In genomic region chr1:80340436-80341376, GRCm38 (mm10) we compare ENCODE assay signal across 8 mouse cellular contexts. TPM values are rescaled to one million over a fixed set of nuclear protein-coding genes. Genes with fewer than 3 reads are reported as not detected.
DNase-seq lines count a peak whose midpoint lies in the region; ATAC-seq lines count a peak whose summit lies in the region.

Gene Cul3 (minus strand): TSS chr1:80340480.

- ATAC-seq in forebrain, embryonic 14.5 days = peak; percentile 98
- peak; percentile 99 for ATAC-seq in neural tube, embryonic 15.5 days (ENCODE audit: low FRiP score)

- no peaks in the 10 kb centered on the region for H3K9me3 ChIP-seq in forebrain, embryonic 14.5 days (replicated peaks; ENCODE audit: control insufficient read depth, low read length)
- H3K9me3 ChIP-seq in neural tube, embryonic 15.5 days (replicated peaks) = no peaks in the 10 kb centered on the region

- no peaks in the 10 kb centered on the region for H3K27me3 ChIP-seq in forebrain, embryonic 14.5 days (replicated peaks; ENCODE audit: control insufficient read depth, insufficient read depth, low read length)
- H3K27me3 ChIP-seq in neural tube, embryonic 15.5 days (replicated peaks) = no peaks in the 10 kb centered on the region

- peak within 1 kb of the TSS; percentile 99 for H3K27ac ChIP-seq in forebrain, embryonic 14.5 days (ENCODE audit: low read depth, low read length)
- H3K27ac ChIP-seq in neural tube, embryonic 15.5 days (replicated peaks) = peak within 1 kb of the TSS; percentile 97

- H3K9ac ChIP-seq in forebrain, embryonic 14.5 days (ENCODE audit: low read length) = peak within 1 kb of the TSS; percentile 95
- peak within 1 kb of the TSS; percentile 87 for H3K9ac ChIP-seq in neural tube, embryonic 15.5 days (replicated peaks)

- peaks cover 17% of the 10 kb centered on the region for H3K4me1 ChIP-seq in forebrain, embryonic 14.5 days (ENCODE audit: control insufficient read depth, insufficient read depth, low read length)
- peaks cover 28% of the 10 kb centered on the region for H3K4me1 ChIP-seq in neural tube, embryonic 15.5 days

- peak within 1 kb of the TSS; percentile 88 for H3K4me2 ChIP-seq in forebrain, embryonic 14.5 days (ENCODE audit: low read length)
- H3K4me2 ChIP-seq in neural tube, embryonic 15.5 days = peak within 1 kb of the TSS; percentile 80

- H3K36me3 ChIP-seq in forebrain, embryonic 14.5 days (ENCODE audit: control insufficient read depth, insufficient read depth, low read length) = no peaks in the 10 kb centered on the region
- no peaks in the 10 kb centered on the region for H3K36me3 ChIP-seq in neural tube, embryonic 15.5 days

- intact Hi-C loops in heart, postnatal 14 days (cut with DNase I) = loop anchor here (5.0 kb wide), 2 partner anchors 158 to 172 kb away; no protein-coding TSS in a partner anchor

- peak within 1 kb of the TSS; percentile 97 for H3K4me3 ChIP-seq in forebrain, embryonic 14.5 days (ENCODE audit: low read depth, low read length)
- peak within 1 kb of the TSS; percentile 75 for H3K4me3 ChIP-seq in neural tube, embryonic 15.5 days (replicated peaks)

- WGBS in forebrain, embryonic 14.5 days = 1% methylated on average over 52 of the region's 85 CpGs
- WGBS in neural tube, embryonic 15.5 days = 2% methylated on average over 48 of the region's 85 CpGs

- peak; percentile 100 for DNase-seq in ES-CJ7 (ENCODE audit: low read depth, low spot score)
- peak; percentile 94 for DNase-seq in cerebellum, adult 11 months
- peak; percentile 99 for DNase-seq in forebrain, embryonic 14.5 days (ENCODE audit: low spot score)
- peak; percentile 93 for DNase-seq in heart, postnatal 14 days
- DNase-seq in layer of hippocampus, adult 11-12 months (ENCODE audit: low spot score) = peak; percentile 96
- peak; percentile 96 to 97 for DNase-seq in lung, adult 18-20 months
- DNase-seq in testis, postnatal 14 days (ENCODE audit: low spot score) = peak; percentile 98

RNA-seq across cellular contexts. Expression of gene Cul3, which starts in this region (rescaled TPM):
- 48.9 and 63.1 TPM in 2 replicates for polyA plus RNA-seq in forebrain, embryonic 14.5 days (2014; fragmentation: Nextera tagmentation; extraction: Ambion mirVana)
- 100 to 1,000 TPM; 116 to 123 TPM for total RNA-seq in heart, postnatal 14 days (2021)
- polyA plus RNA-seq in neural tube, embryonic 15.5 days (2015; fragmentation: Nextera tagmentation; extraction: Ambion mirVana) = 27.8 and 31.6 TPM in 2 replicates

Comparison
In these comparisons a context has a peak if more than half of its experiments do, and no peak if none do; other contexts are left out.
1. Peak in every context shown above with its lines: DNase-seq, ATAC-seq, H3K4me3 ChIP-seq and H3K27ac ChIP-seq.